Mouse (Mus musculus) embryonic facial prominence, embryonic 10.5 days (tissue): ENCODE data around the gene Itga1. TPM values are rescaled to one million over a fixed set of nuclear protein-coding genes. Genes with fewer than 3 reads are reported as not detected.

Experiments
- DNase-seq: peaks from one replicate; pipeline ENCODE4 v3.0.0-alpha.2; 2017; ENCODE audit warnings: low spot score
- H3K27ac ChIP-seq: fragments of 300-500 bp; sonication (generic); replicated peaks from 2 replicates; pipeline ENCODE4 v1.5.1; 2016; ENCODE audit warnings: mild to moderate bottlenecking
- H3K27me3 ChIP-seq: fragments of 300-500 bp; sonication (generic); replicated peaks from 2 replicates; pipeline ENCODE4 v1.6.1; 2016; ENCODE audit warnings: low read depth, mild to moderate bottlenecking; ENCODE audit not compliant: poor library complexity, severe bottlenecking
- H3K36me3 ChIP-seq: fragments of 300-500 bp; sonication (generic); replicated peaks from 2 replicates; pipeline ENCODE4 v1.6.1; 2016; ENCODE audit warnings: mild to moderate bottlenecking, moderate library complexity
- H3K4me1 ChIP-seq: fragments of 300-500 bp; sonication (generic); 2 replicates; pipeline ENCODE4 v1.6.1; 2016
- H3K4me3 ChIP-seq: fragments of 300-500 bp; sonication (generic); 2 replicates; pipeline ENCODE4 v1.5.1; 2016; ENCODE audit warnings: mild to moderate bottlenecking, moderate library complexity
- H3K9me3 ChIP-seq: fragments of 300-500 bp; sonication (generic); 2 replicates; pipeline ENCODE4 v1.6.1; 2016; ENCODE audit warnings: mild to moderate bottlenecking
- WGBS: fragments of 180-500 bp; shearing (Covaris S2); methylation state at CpG from one replicate; pipeline ENCODE4 v1.1.7; 2016; 5-methylcytosine and 5-hydroxymethylcytosine counted together
- polyA plus RNA-seq: library from polyadenylated mRNA; unstranded; fragments of >200 nt; fragmentation: Nextera tagmentation; extraction: Ambion mirVana; gene quantifications from 2 replicates; pipeline ENCODE4 v1.2.1, GENCODE M21; 2016

Gene Itga1
- polyA plus RNA-seq, 1 experiment from 2014 or later: 2.9 TPM

GRCm38 (mm10) chr13:115072386-115072785 lies 29.4 kb downstream of the Itga1 start:
- no peaks in the 10 kb centered on the region for H3K4me1 ChIP-seq
- DNase-seq: no peak
- H3K4me3 ChIP-seq: no peak overlapping the region
- no peaks in the 10 kb centered on the region for H3K27me3 ChIP-seq
- H3K9me3 ChIP-seq: no peaks in the 10 kb centered on the region
- H3K36me3 ChIP-seq: no peaks in the 10 kb centered on the region
- WGBS: 92% methylated on average over 6 of the region's 6 CpGs
- no peak overlapping the region for H3K27ac ChIP-seq

- no peaks in the 10 kb centered on the region for H3K36me3 ChIP-seq
- DNase-seq: no peak
- 89% methylated on average over 3 of the region's 3 CpGs for WGBS
These were observed 30.3 kb downstream of the Itga1 start for GRCm38 (mm10) chr13:115071431-115071830.

GRCm38 (mm10) chr13:115067968-115068330 lies 33.8 kb downstream of the Itga1 start:
- H3K4me1 ChIP-seq: no peaks in the 10 kb centered on the region
- no peak for DNase-seq
- H3K9me3 ChIP-seq: no peaks in the 10 kb centered on the region
- no peaks in the 10 kb centered on the region for H3K36me3 ChIP-seq
- no peak overlapping the region for H3K27ac ChIP-seq
- WGBS: 91% methylated on average over 1 of the region's 1 CpGs
- no peaks in the 10 kb centered on the region for H3K27me3 ChIP-seq
- no peak overlapping the region for H3K4me3 ChIP-seq

More at GRCm38 (mm10) chr13:115071431-115071830, 30.3 kb downstream of the Itga1 start:
- H3K27ac ChIP-seq: no peak overlapping the region
- no peak overlapping the region for H3K4me3 ChIP-seq
- H3K9me3 ChIP-seq: no peaks in the 10 kb centered on the region
- no peaks in the 10 kb centered on the region for H3K4me1 ChIP-seq
- H3K27me3 ChIP-seq: no peaks in the 10 kb centered on the region

- no peaks in the 10 kb centered on the region for H3K36me3 ChIP-seq
- H3K27ac ChIP-seq: no peak overlapping the region
- no peaks in the 10 kb centered on the region for H3K4me1 ChIP-seq
- no peak for DNase-seq
- H3K27me3 ChIP-seq: no peaks in the 10 kb centered on the region
- H3K4me3 ChIP-seq: no peak overlapping the region
- H3K9me3 ChIP-seq: no peaks in the 10 kb centered on the region
- WGBS: 90% methylated on average over 4 of the region's 4 CpGs
These were observed 34.3 kb downstream of the Itga1 start for GRCm38 (mm10) chr13:115067324-115067967.

GRCm38 (mm10) chr13:115057555-115057954 lies 44.2 kb downstream of the Itga1 start:
- no peak for DNase-seq
- Histone ChIP-seq H3K4me3 (no peak overlapping the region), H3K9me3 (no peaks in the 10 kb centered on the region), H3K4me1 (0 out of 2 replicates have a peak, but pooled peaks cover 2% of the 10 kb centered on the region), H3K27me3 (no peaks in the 10 kb centered on the region), H3K27ac (no peak overlapping the region), H3K36me3 (no peaks in the 10 kb centered on the region)
- WGBS: 87% methylated on average over 5 of the region's 5 CpGs

GRCm38 (mm10) chr13:115054783-115055182 lies 47.0 kb downstream of the Itga1 start:
- WGBS: 66% methylated on average over 9 of the region's 9 CpGs
- no peak for DNase-seq
- no peak overlapping the region for H3K27ac ChIP-seq
- H3K36me3 ChIP-seq: no peaks in the 10 kb centered on the region
- no peaks in the 10 kb centered on the region for H3K27me3 ChIP-seq
- 0 out of 2 replicates have a peak, but pooled peaks cover 2% of the 10 kb centered on the region for H3K4me1 ChIP-seq
- no peak overlapping the region for H3K4me3 ChIP-seq
- H3K9me3 ChIP-seq: no peaks in the 10 kb centered on the region

- no peaks in the 10 kb centered on the region for H3K27me3 ChIP-seq
- DNase-seq: no peak
- H3K9me3 ChIP-seq: no peaks in the 10 kb centered on the region
- H3K4me1 ChIP-seq: 0 out of 2 replicates have a peak, but pooled peaks cover 2% of the 10 kb centered on the region
- H3K27ac ChIP-seq: no peak overlapping the region
- no peaks in the 10 kb centered on the region for H3K36me3 ChIP-seq
- 87% methylated on average over 7 of the region's 7 CpGs for WGBS
- H3K4me3 ChIP-seq: no peak overlapping the region
These were observed 49.2 kb downstream of the Itga1 start for GRCm38 (mm10) chr13:115052568-115052967.

GRCm38 (mm10) chr13:115050660-115051559 lies 50.9 kb downstream of the Itga1 start:
- no peak overlapping the region for H3K4me3 ChIP-seq
- no peak overlapping the region for H3K27ac ChIP-seq
- no peak for DNase-seq
- H3K4me1 ChIP-seq: 0 out of 2 replicates have a peak, but pooled peaks cover 2% of the 10 kb centered on the region
- 90% methylated on average over 13 of the region's 13 CpGs for WGBS
- no peaks in the 10 kb centered on the region for H3K9me3 ChIP-seq
- H3K36me3 ChIP-seq: no peaks in the 10 kb centered on the region
- no peaks in the 10 kb centered on the region for H3K27me3 ChIP-seq

GRCm38 (mm10) chr13:115042652-115043051 lies 59.1 kb downstream of the Itga1 start:
- no peaks in the 10 kb centered on the region for H3K27me3 ChIP-seq
- H3K27ac ChIP-seq: no peak overlapping the region
- H3K36me3 ChIP-seq: no peaks in the 10 kb centered on the region
- H3K4me1 ChIP-seq: no peaks in the 10 kb centered on the region
- DNase-seq: no peak
- no peaks in the 10 kb centered on the region for H3K9me3 ChIP-seq
- no peak overlapping the region for H3K4me3 ChIP-seq
- 68% methylated on average over 2 of the region's 2 CpGs for WGBS

GRCm38 (mm10) chr13:115037304-115037703 lies 64.5 kb downstream of the Itga1 start:
- WGBS: 87% methylated on average over 4 of the region's 4 CpGs
- H3K9me3 ChIP-seq: no peaks in the 10 kb centered on the region
- DNase-seq: no peak
- no peak overlapping the region for H3K27ac ChIP-seq
- no peak overlapping the region for H3K4me3 ChIP-seq
- H3K4me1 ChIP-seq: no peaks in the 10 kb centered on the region
- H3K36me3 ChIP-seq: no peaks in the 10 kb centered on the region
- H3K27me3 ChIP-seq: no peaks in the 10 kb centered on the region

- H3K27me3 ChIP-seq: no peaks in the 10 kb centered on the region
- WGBS: 63% methylated on average over 8 of the region's 8 CpGs
- DNase-seq: no peak
- H3K9me3 ChIP-seq: no peaks in the 10 kb centered on the region
- no peaks in the 10 kb centered on the region for H3K36me3 ChIP-seq
- no peak overlapping the region for H3K27ac ChIP-seq
- H3K4me3 ChIP-seq: no peak overlapping the region
- no peaks in the 10 kb centered on the region for H3K4me1 ChIP-seq
These were observed 66.4 kb downstream of the Itga1 start for GRCm38 (mm10) chr13:115035387-115035786.

- Histone ChIP-seq H3K4me1 (no peaks in the 10 kb centered on the region), H3K9me3 (no peaks in the 10 kb centered on the region), H3K27ac (no peak overlapping the region), H3K36me3 (no peaks in the 10 kb centered on the region), H3K4me3 (no peak overlapping the region), H3K27me3 (no peaks in the 10 kb centered on the region)
- no peak for DNase-seq
- 84% methylated on average over 2 of the region's 2 CpGs for WGBS
These were observed 68.6 kb downstream of the Itga1 start for GRCm38 (mm10) chr13:115033135-115033534.
